Mouse (Mus musculus): Measurements from ENCODE around the gene Dnajc25. TPM values are rescaled to one million over a fixed set of nuclear protein-coding genes. Genes with fewer than 3 reads are reported as not detected.
A peak's percentile ranks its signal among the peaks of the same experiment; 100 is the strongest.

Dnajc25 gene
- 11.0 and 11.4 TPM in 2 replicates for polyA plus RNA-seq (2016; fragmentation: Nextera tagmentation; extraction: Ambion mirVana)

GRCm38 (mm10) chr4:58994762-58995161 is at the start of gene Dnajc25:
Gene Dnajc25 (plus strand): TSS chr4:58995062.
- no peaks in the 10 kb centered on the region for H3K36me3 ChIP-seq
- no peaks in the 10 kb centered on the region for H3K27me3 ChIP-seq
- H3K4me3 ChIP-seq: no peak within 1 kb of the TSS
- no peak within 1 kb of the TSS for H3K4me2 ChIP-seq (replicated peaks)
- no peak within 1 kb of the TSS for H3K27ac ChIP-seq
- no peak for ATAC-seq (ENCODE audit: insufficient number of reproducible peaks, insufficient read depth, low FRiP score, low TSS enrichment)
- H3K4me1 ChIP-seq: no peaks in the 10 kb centered on the region
- 0 out of 2 replicates have a peak, but pooled peaks cover 4% of the 10 kb centered on the region for H3K9me3 ChIP-seq
- no peak within 1 kb of the TSS for H3K9ac ChIP-seq
- 89% methylated on average over 4 of the region's 4 CpGs for WGBS

GRCm38 (mm10) chr4:58948391-58948790 is 46.5 kb upstream of the Dnajc25 start:
- Histone ChIP-seq H3K9me3 (no peaks in the 10 kb centered on the region), H3K27me3 (no peaks in the 10 kb centered on the region), H3K9ac (no peak overlapping the region), H3K27ac (no peak overlapping the region), H3K4me1 (peaks cover 7% of the 10 kb centered on the region; the same call in 1 of the 2 replicates), H3K4me2 (replicated peaks) (no peak overlapping the region), H3K36me3 (no peaks in the 10 kb centered on the region), H3K4me3 (no peak overlapping the region)
- no peak for ATAC-seq (ENCODE audit: insufficient number of reproducible peaks, insufficient read depth, low FRiP score, low TSS enrichment)
- 82% methylated on average over 4 of the region's 4 CpGs for WGBS

DNA sequence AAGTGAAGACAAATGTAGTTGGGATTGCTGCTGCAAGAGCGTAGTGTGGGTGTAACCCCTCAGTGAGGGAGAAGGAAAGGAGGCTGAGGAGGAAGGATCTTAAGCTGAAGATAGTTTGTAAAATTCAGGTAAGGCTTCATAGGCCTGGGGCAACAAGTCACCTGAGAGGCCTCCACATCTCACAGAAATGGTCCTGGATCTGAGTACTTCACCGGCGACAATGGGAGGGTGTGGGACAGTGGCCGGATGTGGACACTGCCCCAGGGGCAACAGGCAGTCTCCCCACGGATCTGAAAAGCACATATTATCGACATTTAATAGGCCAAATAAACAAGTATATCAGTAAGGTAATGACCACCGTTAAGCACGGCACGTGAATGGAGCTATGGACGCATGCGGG is 42.2 kb upstream of the Dnajc25 start:
- Histone ChIP-seq H3K9me3 (no peaks in the 10 kb centered on the region), H3K4me3 (no peak overlapping the region), H3K27me3 (no peaks in the 10 kb centered on the region), H3K27ac (no peak overlapping the region), H3K9ac (no peak overlapping the region), H3K4me1 (no peaks in the 10 kb centered on the region), H3K36me3 (0 out of 2 replicates have a peak, but pooled peaks cover 10% of the 10 kb centered on the region), H3K4me2 (replicated peaks) (no peak overlapping the region)
- WGBS: 83% methylated on average over 11 of the region's 11 CpGs
- no peak for ATAC-seq (ENCODE audit: insufficient number of reproducible peaks, insufficient read depth, low FRiP score, low TSS enrichment)

DNA sequence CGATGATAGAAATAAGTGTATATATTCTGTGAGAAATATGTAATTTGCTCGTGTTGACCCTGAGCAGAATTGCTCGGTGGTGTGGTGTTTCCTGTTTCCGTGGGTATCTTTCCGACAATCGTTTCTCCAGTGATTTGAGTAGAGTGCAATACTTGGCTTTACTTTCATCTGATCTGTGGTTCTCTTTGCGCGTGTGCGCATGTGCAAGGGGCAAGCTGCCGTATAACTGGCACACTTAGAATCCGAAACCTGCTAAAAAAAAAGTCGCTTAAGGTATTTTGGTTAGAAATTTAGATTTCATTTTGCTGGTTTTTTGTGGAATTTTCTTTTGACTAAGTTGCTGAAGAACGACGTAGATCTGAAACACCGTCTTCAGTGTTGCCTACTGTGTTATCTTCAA is 33.1 kb upstream of the Dnajc25 start:
- 88% methylated on average over 15 of the region's 15 CpGs for WGBS
- Histone ChIP-seq H3K27me3 (no peaks in the 10 kb centered on the region), H3K4me1 (no peaks in the 10 kb centered on the region), H3K36me3 (0 out of 2 replicates have a peak, but pooled peaks cover 7% of the 10 kb centered on the region), H3K9me3 (no peaks in the 10 kb centered on the region), H3K4me3 (no peak overlapping the region), H3K9ac (no peak overlapping the region), H3K27ac (no peak overlapping the region), H3K4me2 (replicated peaks) (no peak overlapping the region)
- ATAC-seq (ENCODE audit: insufficient number of reproducible peaks, insufficient read depth, low FRiP score, low TSS enrichment): no peak

- no peak for ATAC-seq (ENCODE audit: insufficient number of reproducible peaks, insufficient read depth, low FRiP score, low TSS enrichment)
- Histone ChIP-seq H3K27me3 (no peaks in the 10 kb centered on the region), H3K4me2 (replicated peaks) (no peak overlapping the region), H3K4me1 (no peaks in the 10 kb centered on the region), H3K9me3 (no peaks in the 10 kb centered on the region), H3K27ac (no peak overlapping the region), H3K4me3 (no peak overlapping the region), H3K9ac (no peak overlapping the region), H3K36me3 (no peaks in the 10 kb centered on the region)
- 91% methylated on average over 4 of the region's 4 CpGs for WGBS
These were observed 31.6 kb upstream of the Dnajc25 start for GRCm38 (mm10) chr4:58963271-58963670.

GRCm38 (mm10) chr4:58965136-58965535 is 29.7 kb upstream of the Dnajc25 start:
- Histone ChIP-seq H3K27me3 (no peaks in the 10 kb centered on the region), H3K27ac (no peak overlapping the region), H3K9me3 (no peaks in the 10 kb centered on the region), H3K9ac (no peak overlapping the region), H3K4me2 (replicated peaks) (no peak overlapping the region), H3K36me3 (no peaks in the 10 kb centered on the region), H3K4me1 (no peaks in the 10 kb centered on the region), H3K4me3 (no peak overlapping the region)
- 83% methylated on average over 1 of the region's 1 CpGs for WGBS
- ATAC-seq (ENCODE audit: insufficient number of reproducible peaks, insufficient read depth, low FRiP score, low TSS enrichment): no peak

DNA sequence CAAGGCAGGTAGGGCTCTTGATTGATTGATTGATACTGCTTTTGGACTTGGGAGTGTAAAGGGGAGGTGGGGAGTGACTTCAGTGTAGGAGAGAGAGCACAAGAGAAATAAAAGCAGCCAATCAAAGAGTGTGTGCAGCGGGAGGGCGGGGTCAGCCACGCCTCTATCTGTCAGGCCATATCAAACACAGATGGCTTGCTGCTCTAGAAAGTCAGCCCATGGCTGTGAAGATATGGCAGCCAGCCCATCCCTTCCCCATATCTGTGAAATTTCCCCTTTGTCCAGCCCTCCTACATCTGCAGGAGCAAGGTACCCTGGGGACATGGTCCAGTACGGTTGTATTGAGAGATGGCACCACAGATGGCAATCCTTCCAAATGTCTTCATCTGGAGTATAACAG is 24.2 kb upstream of the Dnajc25 start:
- Histone ChIP-seq H3K4me1 (no peaks in the 10 kb centered on the region), H3K36me3 (peaks cover 17% of the 10 kb centered on the region; the same call in 1 of the 2 replicates), H3K27ac (no peak overlapping the region), H3K4me2 (replicated peaks) (no peak overlapping the region), H3K27me3 (no peaks in the 10 kb centered on the region), H3K4me3 (no peak overlapping the region), H3K9me3 (no peaks in the 10 kb centered on the region), H3K9ac (no peak overlapping the region)
- WGBS: 91% methylated on average over 4 of the region's 4 CpGs
- ATAC-seq (ENCODE audit: insufficient number of reproducible peaks, insufficient read depth, low FRiP score, low TSS enrichment): no peak

GRCm38 (mm10) chr4:58975711-58976110 is 19.2 kb upstream of the Dnajc25 start:
- no peak overlapping the region for H3K4me2 ChIP-seq (replicated peaks)
- H3K4me3 ChIP-seq: no peak overlapping the region
- H3K9me3 ChIP-seq: no peaks in the 10 kb centered on the region
- peaks cover 15% of the 10 kb centered on the region for H3K36me3 ChIP-seq
- no peak overlapping the region for H3K9ac ChIP-seq
- ATAC-seq (ENCODE audit: insufficient number of reproducible peaks, insufficient read depth, low FRiP score, low TSS enrichment): no peak
- H3K27me3 ChIP-seq: no peaks in the 10 kb centered on the region
- H3K4me1 ChIP-seq: no peaks in the 10 kb centered on the region
- no peak overlapping the region for H3K27ac ChIP-seq
- 74% methylated on average over 5 of the region's 5 CpGs for whole genome bisulfite sequencing

- 71% methylated on average over 6 of the region's 6 CpGs for WGBS
- no peaks in the 10 kb centered on the region for H3K4me1 ChIP-seq
- no peaks in the 10 kb centered on the region for H3K27me3 ChIP-seq
- no peaks in the 10 kb centered on the region for H3K9me3 ChIP-seq
- H3K9ac ChIP-seq: no peak overlapping the region
- peaks cover 5% of the 10 kb centered on the region; the same call in 1 of the 2 replicates for H3K36me3 ChIP-seq
- no peak for ATAC-seq (ENCODE audit: insufficient number of reproducible peaks, insufficient read depth, low FRiP score, low TSS enrichment)
- no peak overlapping the region for H3K27ac ChIP-seq
- no peak overlapping the region for H3K4me2 ChIP-seq (replicated peaks)
- H3K4me3 ChIP-seq: no peak overlapping the region
These were observed 13.4 kb upstream of the Dnajc25 start for GRCm38 (mm10) chr4:58981421-58981820.

DNA sequence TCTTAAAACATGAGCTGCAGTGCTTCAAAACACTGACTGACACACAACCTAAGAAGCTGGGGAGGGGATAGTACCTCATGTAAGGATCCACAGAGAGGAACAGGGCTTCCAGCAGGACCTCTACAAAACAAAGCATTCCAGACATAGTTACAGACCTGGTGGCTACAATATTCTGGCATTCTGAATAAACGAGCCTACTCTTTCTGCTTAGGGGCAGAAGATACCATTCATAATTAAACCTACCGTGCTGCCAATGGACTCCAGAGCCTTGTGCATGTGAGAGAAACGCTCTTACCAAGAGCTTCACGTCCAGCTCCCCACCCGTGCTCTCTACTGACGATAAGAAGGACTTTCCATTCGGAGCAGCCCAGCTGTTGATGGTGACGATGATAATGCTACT is 12.1 kb upstream of the Dnajc25 start:
- Histone ChIP-seq H3K9me3 (no peaks in the 10 kb centered on the region), H3K36me3 (peaks cover 5% of the 10 kb centered on the region; the same call in 1 of the 2 replicates), H3K9ac (no peak overlapping the region), H3K4me3 (no peak overlapping the region), H3K4me2 (replicated peaks) (no peak overlapping the region), H3K27me3 (no peaks in the 10 kb centered on the region), H3K4me1 (no peaks in the 10 kb centered on the region; the same call in 1 of the 2 replicates), H3K27ac (no peak overlapping the region)
- WGBS: 84% methylated on average over 8 of the region's 8 CpGs
- no peak for ATAC-seq (ENCODE audit: insufficient number of reproducible peaks, insufficient read depth, low FRiP score, low TSS enrichment)

DNA sequence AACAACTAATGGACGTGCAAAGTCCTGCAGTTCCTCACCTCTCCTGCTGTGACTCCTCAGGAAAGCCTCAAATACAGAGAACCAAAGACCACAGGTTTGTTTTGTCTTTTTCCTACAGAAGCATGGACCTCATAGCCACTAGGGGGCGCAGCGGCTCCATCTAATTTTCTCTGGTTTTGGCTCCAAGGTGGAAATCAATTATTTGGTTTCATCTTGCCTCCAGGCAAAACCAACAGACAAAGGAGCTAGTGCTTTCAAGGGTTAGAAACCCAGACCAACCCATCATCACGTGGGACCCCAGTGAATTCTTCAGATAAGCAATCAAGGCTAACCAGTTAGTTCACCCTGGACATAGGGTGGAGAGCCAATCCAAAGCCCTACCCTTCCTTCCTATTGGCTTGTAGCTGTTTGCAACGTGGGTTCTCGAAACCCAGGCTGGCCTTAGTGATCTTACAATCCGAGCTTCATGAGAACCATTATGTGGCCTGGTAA is 9.7 kb upstream of the Dnajc25 start:
- ATAC-seq (ENCODE audit: insufficient number of reproducible peaks, insufficient read depth, low FRiP score, low TSS enrichment): no peak
- Histone ChIP-seq H3K4me1 (no peaks in the 10 kb centered on the region; the same call in 1 of the 2 replicates), H3K9ac (no peak overlapping the region), H3K9me3 (no peaks in the 10 kb centered on the region), H3K36me3 (0 out of 2 replicates have a peak, but pooled peaks cover 2% of the 10 kb centered on the region), H3K27me3 (no peaks in the 10 kb centered on the region), H3K4me3 (no peak overlapping the region), H3K4me2 (replicated peaks) (no peak overlapping the region), H3K27ac (no peak overlapping the region)
- WGBS: 20% methylated on average over 7 of the region's 7 CpGs

DNA sequence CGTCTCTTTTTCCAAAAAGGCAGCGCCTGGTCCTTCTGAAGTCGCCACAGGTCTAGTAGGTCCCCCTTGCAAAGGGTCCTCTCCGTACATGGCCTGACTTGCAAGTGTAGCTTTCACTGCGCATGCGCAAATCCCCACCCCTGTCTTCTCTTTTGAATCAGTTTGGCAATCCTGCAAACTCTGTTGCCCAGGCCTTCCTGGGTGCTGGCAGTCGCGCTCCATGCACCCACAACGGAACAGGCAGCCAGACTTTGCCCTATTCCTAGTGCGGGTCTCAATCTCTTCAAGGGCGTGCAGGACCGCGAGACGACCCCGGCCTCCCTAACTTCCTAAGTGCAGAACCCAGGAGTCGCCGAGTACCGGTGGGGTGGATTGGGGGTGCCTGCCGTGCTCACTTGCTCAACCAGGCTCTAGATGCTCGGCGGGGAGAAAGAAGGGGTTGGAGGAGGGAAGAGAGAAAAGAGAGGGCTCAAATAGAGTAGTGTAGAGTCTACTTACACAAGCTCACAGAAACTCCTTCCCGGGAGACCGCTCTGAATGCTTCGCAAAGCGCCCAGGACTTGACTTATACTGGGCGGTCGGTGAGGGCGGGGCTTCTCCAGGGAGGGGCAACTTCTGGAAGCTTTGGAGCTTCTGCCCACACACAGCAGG is 8.2 kb upstream of the Dnajc25 start, which contains the start of gene Ptgr1:
TSS of gene Ptgr1 (minus strand) at position 580 of the 651 bp plus-strand sequence.
- Histone ChIP-seq H3K27ac (peak within 1 kb of the TSS; percentile 50; the same call in 1 of the 2 replicates), H3K9ac (peak within 1 kb of the TSS; percentile 63), H3K4me2 (replicated peaks) (peak within 1 kb of the TSS; percentile 72), H3K9me3 (no peaks in the 10 kb centered on the region), H3K36me3 (no peaks in the 10 kb centered on the region), H3K27me3 (no peaks in the 10 kb centered on the region), H3K4me3 (peak within 1 kb of the TSS; percentile 60), H3K4me1 (no peaks in the 10 kb centered on the region; the same call in 1 of the 2 replicates)
- peak; percentile 76 for ATAC-seq (ENCODE audit: insufficient number of reproducible peaks, insufficient read depth, low FRiP score, low TSS enrichment)
- under 1% methylated on average over 28 of the region's 28 CpGs for WGBS

Measured in embryonic facial prominence, embryonic 12.5 days (tissue).